Mouse (Mus musculus): ENCODE measurements around the gene Mageb2.
"Not testable (repeated sequence)": the region's sequence is repeated elsewhere in the genome, so short reads cannot be mapped to it uniquely, and the experiment has no call there.

DNA sequence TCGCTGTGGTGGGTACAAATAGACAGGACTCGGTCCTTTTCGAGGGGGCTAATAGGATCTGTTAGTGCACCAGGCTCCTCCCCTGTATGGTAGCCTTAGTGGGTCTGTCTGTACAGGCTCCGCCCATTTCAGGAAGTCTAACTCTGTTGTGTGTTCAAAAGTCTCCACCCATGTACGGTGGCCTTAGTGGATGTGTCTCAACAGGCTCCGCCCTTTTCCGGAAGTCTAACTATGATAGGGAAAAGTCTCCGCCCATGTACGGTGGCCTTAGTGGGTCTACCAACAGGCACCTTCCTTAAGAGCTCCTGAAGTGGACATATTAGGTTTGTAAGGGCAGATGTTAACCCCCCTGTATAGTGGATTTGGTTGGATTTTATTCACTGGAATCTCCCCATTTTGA, 18.2 kb upstream of the Mageb2 start:
- TF ChIP-seq TAL1, GATA1 (IDR thresholded peaks at IDR 0.05; ENCODE audit: low read length): not testable (repeated sequence)

Measured in erythroblast, embryonic 14.5 days (primary cell).